Comparison of ENCODE assay signal across 8 mouse cellular contexts in the genomic region with DNA sequence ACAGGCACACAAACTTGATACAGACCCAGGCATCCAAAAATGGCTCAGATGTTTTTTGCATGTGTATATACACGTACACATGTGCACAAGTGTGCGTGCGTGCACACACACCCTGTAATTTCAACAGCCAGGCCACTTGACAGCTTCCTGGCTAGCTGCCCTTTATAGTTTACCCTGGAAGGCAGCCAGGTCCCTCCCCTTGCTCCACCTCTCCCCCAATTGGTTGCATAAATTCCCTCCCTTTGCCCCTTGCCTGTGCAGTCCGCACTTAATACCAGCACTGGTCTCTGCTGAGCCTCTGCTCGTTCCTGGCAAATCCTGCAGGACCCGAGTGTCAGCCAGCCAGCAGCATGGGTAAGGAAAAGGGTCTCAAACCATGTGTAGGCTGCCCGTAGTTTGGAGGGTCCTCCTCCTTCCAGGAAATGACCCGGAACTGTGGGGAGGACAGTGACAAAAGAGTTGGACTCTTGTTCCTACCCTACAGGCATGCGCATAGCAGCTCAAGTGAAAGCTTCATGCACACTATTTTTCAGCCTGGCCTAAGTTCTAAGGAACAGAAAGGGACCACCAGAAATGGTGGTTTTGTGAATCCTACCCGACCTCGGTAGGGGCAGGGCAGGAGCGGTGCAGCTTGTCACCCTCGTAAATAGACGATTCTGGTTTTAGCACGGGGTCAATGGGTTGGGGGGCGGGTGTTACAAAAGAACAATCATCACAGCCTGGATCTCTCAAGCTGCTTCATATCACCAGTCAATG. TPM values are rescaled to one million over a fixed set of nuclear protein-coding genes. Genes with fewer than 3 reads are reported as not detected.
DNase-seq lines count a peak whose midpoint lies in the region; ATAC-seq and TF ChIP-seq lines count a peak whose summit lies in the region.

A gene (plus strand): TSS at position 248 of the 756 bp plus-strand sequence.

- H3K27ac ChIP-seq in embryonic facial prominence, embryonic 12.5 days = peak within 1 kb of the TSS; percentile 69
- H3K27ac ChIP-seq in intestine, postnatal 0 days (ENCODE audit: low read depth, low read length) = peak within 1 kb of the TSS; percentile 78

- H3K9me3 ChIP-seq in embryonic facial prominence, embryonic 12.5 days = no peaks in the 10 kb centered on the region
- no peaks in the 10 kb centered on the region for H3K9me3 ChIP-seq in intestine, postnatal 0 days (ENCODE audit: control insufficient read depth)

- peak; percentile 19; the same call in 1 of the 2 replicates for TF ChIP-seq CTCF in intestine, postnatal 0 days (IDR thresholded peaks at IDR 0.05; ENCODE audit: low read depth)

- peak within 1 kb of the TSS; percentile 25 for H3K4me3 ChIP-seq in embryonic facial prominence, embryonic 12.5 days
- peak within 1 kb of the TSS; percentile 38 for H3K4me3 ChIP-seq in intestine, postnatal 0 days (ENCODE audit: low read depth, low read length)

- no peaks in the 10 kb centered on the region for H3K36me3 ChIP-seq in embryonic facial prominence, embryonic 12.5 days
- H3K36me3 ChIP-seq in intestine, postnatal 0 days (ENCODE audit: control insufficient read depth, insufficient read depth) = peaks cover 3% of the 10 kb centered on the region; the same call in 1 of the 2 replicates

- intact Hi-C loops in left cerebral cortex, postnatal 25 days (cut with DNase I) = loop anchor here (10.0 kb wide), 1 partner anchor 238 kb away; a partner anchor contains a TSS

- H3K27me3 ChIP-seq in embryonic facial prominence, embryonic 12.5 days = no peaks in the 10 kb centered on the region
- no peaks in the 10 kb centered on the region for H3K27me3 ChIP-seq in intestine, postnatal 0 days (replicated peaks; ENCODE audit: control insufficient read depth, insufficient read depth, low read length)

- peaks cover 9% of the 10 kb centered on the region for H3K4me1 ChIP-seq in embryonic facial prominence, embryonic 12.5 days
- H3K4me1 ChIP-seq in intestine, postnatal 0 days (replicated peaks; ENCODE audit: control insufficient read depth, insufficient read depth, low read length) = 0 out of 2 replicates have a peak, but pooled peaks cover 3% of the 10 kb centered on the region

- peak; percentile 85 for DNase-seq in adrenal gland, postnatal 25 days
- no peak for DNase-seq in gonadal fat pad, adult 2 months (ENCODE audit: low read depth)
- peak; percentile 48 to 50 for DNase-seq in left cerebral cortex, postnatal 25 days (ENCODE audit: low spot score in 2 of 2)
- DNase-seq in right cerebral cortex, postnatal 10 days (ENCODE audit: low spot score in 2 of 2) = peak; percentile 70 to 72
- DNase-seq in thymus, adult 18-20 months = no peak

- 31% methylated on average over 16 of the region's 16 CpGs for WGBS in embryonic facial prominence, embryonic 12.5 days
- WGBS in intestine, postnatal 0 days = 2% methylated on average over 16 of the region's 16 CpGs

- peak; percentile 89 for ATAC-seq in embryonic facial prominence, embryonic 12.5 days (ENCODE audit: insufficient number of reproducible peaks, insufficient read depth, low FRiP score, low TSS enrichment)
- peak; percentile 88 for ATAC-seq in intestine, postnatal 0 days
- ATAC-seq in megakaryocyte progenitor cell, adult 5-6 weeks (replicated peaks; ENCODE audit: poor library complexity) = peak; percentile 69

- H3K9ac ChIP-seq in embryonic facial prominence, embryonic 12.5 days = no peak within 1 kb of the TSS
- H3K9ac ChIP-seq in intestine, postnatal 0 days (ENCODE audit: low read depth, low read length) = peak within 1 kb of the TSS; percentile 44; the same call in 1 of the 2 replicates

- peak within 1 kb of the TSS; percentile 46 for H3K4me2 ChIP-seq in embryonic facial prominence, embryonic 12.5 days (replicated peaks)
- peak within 1 kb of the TSS; percentile 58 for H3K4me2 ChIP-seq in intestine, postnatal 0 days (replicated peaks; ENCODE audit: low read depth)

RNA-seq across cellular contexts. Expression of the gene that starts here (rescaled TPM):
- 59.0 and 88.0 TPM in 2 replicates for total RNA-seq in adrenal gland, postnatal 25 days (2021)
- polyA plus RNA-seq in embryonic facial prominence, embryonic 12.5 days (2016; fragmentation: Nextera tagmentation; extraction: Ambion mirVana) = 18.7 and 18.8 TPM in 2 replicates
- 130 and 163 TPM in 2 replicates for polyA plus RNA-seq in gonadal fat pad, adult 2 months (2012; rRNA removed)
- 61.7 and 71.6 TPM in 2 replicates for polyA plus RNA-seq in intestine, postnatal 0 days (2015; fragmentation: Nextera tagmentation; extraction: Ambion mirVana)
- 1 to 10 TPM; 7.5 to 9.0 TPM for total RNA-seq in left cerebral cortex, postnatal 25 days (2021)
- total RNA-seq in megakaryocyte progenitor cell, adult 5-6 weeks (2015) = 27.3 and 28.8 TPM in 2 replicates
- 28.2 and 38.5 TPM in 2 replicates for total RNA-seq in megakaryocyte progenitor cell, adult 5-6 weeks (2017)

Comparison
In these comparisons a context has a peak if more than half of its experiments do, and no peak if none do; other contexts are left out.
1. DNase-seq: peak in adrenal gland, postnatal 25 days (single experiment), left cerebral cortex, postnatal 25 days (2 of 2) and right cerebral cortex, postnatal 10 days (2 of 2); none in gonadal fat pad, adult 2 months (single experiment) and thymus, adult 18-20 months (0 of 2).
2. Peak in every context shown above with its lines, with median percentiles within 50 percentile points of each other: ATAC-seq.